Mouse (Mus musculus): ENCODE measurements around the gene Kmt2b. TPM values are rescaled to one million over a fixed set of nuclear protein-coding genes. Genes with fewer than 3 reads are reported as not detected.

The Kmt2b gene
- total and polyA plus RNA-seq, 3 experiments = 15.6 to 48.2 TPM; not detected in 1

- TF ChIP-seq MYB (IDR thresholded peaks at IDR 0.05; ENCODE audit: low read depth, low read length) = no peak
These were observed 19.3 kb upstream of the Kmt2b start (continued) for GRCm38 (mm10) chr7:30607706-30608309.

GRCm38 (mm10) chr7:30604944-30605343 is 16.4 kb upstream of the Kmt2b start:
- Histone ChIP-seq H3K27me3 (ENCODE audit: control insufficient read depth in 1 of 2, insufficient read depth in 2 of 2, low read length in 2 of 2) (no peaks in the 10 kb centered on the region), H3K36me3 (ENCODE audit: control insufficient read depth in 1 of 2, insufficient read depth in 2 of 2, low read length in 2 of 2) (no peaks in the 10 kb centered on the region), H3K9me3 (replicated peaks; ENCODE audit: insufficient read depth, low read length) (no peaks in the 10 kb centered on the region), H3K4me3 (ENCODE audit: control insufficient read depth in 1 of 2, insufficient read depth in 1 of 2, low read depth in 2 of 2, low read length in 2 of 2) (no peak overlapping the region), H3K9ac (ENCODE audit: control insufficient read depth, low read depth, low read length, poor library complexity, severe bottlenecking) (no peak overlapping the region), H3K79me2 (ENCODE audit: control insufficient read depth, insufficient read depth, low read length, poor library complexity) (no peaks in the 10 kb centered on the region; the same call in 1 of the 2 replicates), H3K27ac (ENCODE audit: control insufficient read depth, low read depth, low read length) (no peak overlapping the region), H3K4me1 (ENCODE audit: control insufficient read depth in 1 of 2, insufficient read depth in 2 of 2, low read length in 2 of 2) (peaks cover 0 to 3% of the 10 kb centered on the region in 2 experiments; a peak in 1 of 4 replicates)
- no peak for DNase-seq (ENCODE audit: low read depth, low spot score)
- TF ChIP-seq MEF2A (IDR thresholded peaks at IDR 0.05; ENCODE audit: extremely low read depth, insufficient replicate concordance, low read depth, low read length, poor library complexity, severe bottlenecking) = no peak
- no peak for TF ChIP-seq GATA1 (IDR thresholded peaks at IDR 0.05; ENCODE audit: low read depth, low read length)
- no peak for TF ChIP-seq ZC3H11A (IDR thresholded peaks at IDR 0.05; ENCODE audit: low read depth, low read length)
- TF ChIP-seq UBTF (IDR thresholded peaks at IDR 0.05; ENCODE audit: borderline replicate concordance, insufficient read depth, low read depth, low read length) = no peak
- no peak for TF ChIP-seq E2F4 (IDR thresholded peaks at IDR 0.05; ENCODE audit: borderline replicate concordance, low read depth, low read length)
- TF ChIP-seq SMC3 (IDR thresholded peaks at IDR 0.05; ENCODE audit: low read depth, low read length) = no peak
- TF ChIP-seq EP300 (IDR thresholded peaks at IDR 0.05; ENCODE audit: low read depth in 1 of 2, low read length in 2 of 2) = no peak
- no peak for TF ChIP-seq MAZ (IDR thresholded peaks at IDR 0.05; ENCODE audit: low read depth, low read length)
- no peak for TF ChIP-seq ETS1 (IDR thresholded peaks at IDR 0.05; ENCODE audit: low read depth, low read length)
- no peak for TF ChIP-seq MYB (IDR thresholded peaks at IDR 0.05; ENCODE audit: low read depth, low read length)
- TF ChIP-seq HCFC1 (IDR thresholded peaks at IDR 0.05; ENCODE audit: low read depth, low read length) = no peak

- H3K27ac ChIP-seq (ENCODE audit: control insufficient read depth, low read depth, low read length) = no peak overlapping the region
These were observed 15.9 kb upstream of the Kmt2b start for GRCm38 (mm10) chr7:30604424-30604823.

More at GRCm38 (mm10) chr7:30604424-30604823, 15.9 kb upstream of the Kmt2b start:
- no peak overlapping the region for H3K9ac ChIP-seq (ENCODE audit: control insufficient read depth, low read depth, low read length, poor library complexity, severe bottlenecking)
- no peak for DNase-seq (ENCODE audit: low read depth, low spot score)
- H3K79me2 ChIP-seq (ENCODE audit: control insufficient read depth, insufficient read depth, low read length, poor library complexity) = no peaks in the 10 kb centered on the region; the same call in 1 of the 2 replicates
- H3K4me3 ChIP-seq (ENCODE audit: control insufficient read depth in 1 of 2, insufficient read depth in 1 of 2, low read depth in 2 of 2, low read length in 2 of 2) = no peak overlapping the region
- TF ChIP-seq BHLHE40 (IDR thresholded peaks at IDR 0.05; ENCODE audit: borderline replicate concordance, low read depth, low read length) (no peak), HCFC1 (IDR thresholded peaks at IDR 0.05; ENCODE audit: low read depth, low read length) (no peak), ZKSCAN1 (IDR thresholded peaks at IDR 0.05; ENCODE audit: low read depth, low read length) (no peak), POLR2AphosphoS5 (IDR thresholded peaks at IDR 0.05; ENCODE audit: borderline replicate concordance, low read depth, low read length) (no peak), POLR2AphosphoS2 (IDR thresholded peaks at IDR 0.05; ENCODE audit: low read length) (no peak), GABPA (IDR thresholded peaks at IDR 0.05; ENCODE audit: low read depth, low read length) (no peak), ZMIZ1 (IDR thresholded peaks at IDR 0.05; ENCODE audit: low read depth, low read length) (no peak), UBTF (IDR thresholded peaks at IDR 0.05; ENCODE audit: borderline replicate concordance, insufficient read depth, low read depth, low read length) (no peak), ELF1 (IDR thresholded peaks at IDR 0.05; ENCODE audit: low read depth, low read length) (no peak), RCOR1 (IDR thresholded peaks at IDR 0.05; ENCODE audit: low read depth, low read length) (no peak), GATA1 (IDR thresholded peaks at IDR 0.05; ENCODE audit: low read depth, low read length) (no peak), ZC3H11A (IDR thresholded peaks at IDR 0.05; ENCODE audit: low read depth, low read length) (no peak), SIN3A (IDR thresholded peaks at IDR 0.05; ENCODE audit: low read length) (no peak), RAD21 (IDR thresholded peaks at IDR 0.05; ENCODE audit: low read depth, low read length) (no peak), USF1 (IDR thresholded peaks at IDR 0.05; ENCODE audit: low read depth, low read length) (no peak)
- H3K36me3 ChIP-seq (ENCODE audit: control insufficient read depth in 1 of 2, insufficient read depth in 2 of 2, low read length in 2 of 2) = no peaks in the 10 kb centered on the region
- no peaks in the 10 kb centered on the region for H3K9me3 ChIP-seq (replicated peaks; ENCODE audit: insufficient read depth, low read length)
- H3K4me1 ChIP-seq (ENCODE audit: control insufficient read depth in 1 of 2, insufficient read depth in 2 of 2, low read length in 2 of 2) = peaks cover 0 to 3% of the 10 kb centered on the region in 2 experiments; a peak in 1 of 4 replicates
- H3K27me3 ChIP-seq (ENCODE audit: control insufficient read depth in 1 of 2, insufficient read depth in 2 of 2, low read length in 2 of 2) = no peaks in the 10 kb centered on the region
